Mouse (Mus musculus) hindbrain, postnatal 0 days (tissue): ENCODE data around the gene Tmem208. TPM values are rescaled to one million over a fixed set of nuclear protein-coding genes. Genes with fewer than 3 reads are reported as not detected.

ENCODE experiments used
- ATAC-seq: fragments of 200-750 bp; cut with Nextera tagmentation; 2 replicates; pipeline ENCODE4 v1.8.0; 2017; ENCODE audit warnings: mild to moderate bottlenecking, moderate TSS enrichment, moderate library complexity
- DNase-seq: peaks from one replicate; pipeline ENCODE4 v3.0.0-alpha.2; 2015; ENCODE audit warnings: low spot score
- H3K27ac ChIP-seq: fragments of 300-500 bp; sonication (generic); 2 replicates; pipeline ENCODE4 v1.5.1; 2014; ENCODE audit warnings: mild to moderate bottlenecking
- H3K27me3 ChIP-seq: fragments of 300-500 bp; sonication (generic); 2 replicates; pipeline ENCODE4 v1.6.1; 2014; ENCODE audit warnings: low read length, mixed read lengths; ENCODE audit not compliant: insufficient read depth
- H3K36me3 ChIP-seq: fragments of 300-500 bp; sonication (generic); 2 replicates; pipeline ENCODE4 v1.6.1; 2014; ENCODE audit warnings: low read length, mixed read lengths; ENCODE audit not compliant: insufficient read depth
- H3K4me1 ChIP-seq: fragments of 300-500 bp; sonication (generic); 2 replicates; pipeline ENCODE4 v1.6.1; 2014; ENCODE audit warnings: antibody characterized with exemption, low read length, mixed read lengths; ENCODE audit not compliant: insufficient read depth
- H3K4me2 ChIP-seq: fragments of 300-500 bp; sonication (generic); 2 replicates; pipeline ENCODE4 v1.6.1; 2014; ENCODE audit warnings: low read depth, mild to moderate bottlenecking, low read length, moderate library complexity, mixed read lengths
- H3K4me3 ChIP-seq: fragments of 300-500 bp; sonication (generic); 2 replicates; pipeline ENCODE4 v1.5.1; 2014; ENCODE audit warnings: low read length
- H3K9ac ChIP-seq: fragments of 300-500 bp; sonication (generic); replicated peaks from 2 replicates; pipeline ENCODE4 v1.6.1; 2014; ENCODE audit warnings: mild to moderate bottlenecking, low read length, moderate library complexity, mixed read lengths
- H3K9me3 ChIP-seq: fragments of 300-500 bp; sonication (generic); 2 replicates; pipeline ENCODE4 v1.6.1; 2016; ENCODE audit warnings: low read length, mixed read lengths
- CTCF ChIP-seq: IDR thresholded peaks from 2 replicates; pipeline ENCODE4 v1.5.1; 2016; ENCODE audit warnings: antibody characterized with exemption, control low read depth, low read depth
- WGBS: fragments of 180-500 bp; shearing (Covaris S2); extraction: QIAGEN DNeasy Blood & Tissue Kit; methylation state at CpG from one replicate; pipeline ENCODE4 v1.1.7; 2014; 5-methylcytosine and 5-hydroxymethylcytosine counted together
- polyA plus RNA-seq: library from polyadenylated mRNA; unstranded; fragments of >200 nt; fragmentation: Nextera tagmentation; extraction: Ambion mirVana; gene quantifications from 2 replicates; pipeline ENCODE4 v1.2.1, GENCODE M21; 2015
- total RNA-seq: library from RNA; depleted of rRNA; stranded (reverse); fragments of >200 nt; gene quantifications from 2 replicates; pipeline ENCODE4 v1.2.3, GENCODE M21; 2014

Tmem208 gene
- total and polyA plus RNA-seq, 2 experiments from 2014 or later: 101 to 138 TPM

DNA sequence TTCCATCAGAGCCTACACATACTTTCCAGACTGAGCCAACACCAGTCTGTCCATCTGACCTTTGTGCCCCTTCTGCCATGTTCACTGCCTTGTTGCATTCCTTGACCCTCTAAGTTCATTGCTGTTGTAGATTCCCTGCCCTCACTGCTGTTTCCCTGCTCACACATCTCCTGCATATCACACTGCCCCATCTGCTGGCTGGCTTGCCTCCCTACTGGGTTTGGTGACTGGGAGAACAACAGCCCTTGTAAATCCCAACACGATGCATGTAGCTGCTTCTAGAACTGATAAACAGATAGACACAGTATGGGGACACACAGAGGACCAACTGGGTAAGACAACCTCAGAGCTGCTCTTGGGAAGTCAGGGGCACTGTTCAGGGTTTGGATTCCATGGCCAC is 14.4 kb upstream of the Tmem208 start:
- Histone ChIP-seq H3K4me3 (no peak overlapping the region), H3K4me1 (no peaks in the 10 kb centered on the region), H3K9me3 (no peaks in the 10 kb centered on the region), H3K9ac (no peak overlapping the region), H3K36me3 (peaks cover 65% of the 10 kb centered on the region), H3K27me3 (no peaks in the 10 kb centered on the region), H3K27ac (no peak overlapping the region), H3K4me2 (no peak overlapping the region)
- no peak for ATAC-seq
- peak; percentile 31; the same call in 1 of the 2 replicates for TF ChIP-seq CTCF
- 94% methylated on average over 1 of the region's 1 CpGs for WGBS
- no peak for DNase-seq

DNA sequence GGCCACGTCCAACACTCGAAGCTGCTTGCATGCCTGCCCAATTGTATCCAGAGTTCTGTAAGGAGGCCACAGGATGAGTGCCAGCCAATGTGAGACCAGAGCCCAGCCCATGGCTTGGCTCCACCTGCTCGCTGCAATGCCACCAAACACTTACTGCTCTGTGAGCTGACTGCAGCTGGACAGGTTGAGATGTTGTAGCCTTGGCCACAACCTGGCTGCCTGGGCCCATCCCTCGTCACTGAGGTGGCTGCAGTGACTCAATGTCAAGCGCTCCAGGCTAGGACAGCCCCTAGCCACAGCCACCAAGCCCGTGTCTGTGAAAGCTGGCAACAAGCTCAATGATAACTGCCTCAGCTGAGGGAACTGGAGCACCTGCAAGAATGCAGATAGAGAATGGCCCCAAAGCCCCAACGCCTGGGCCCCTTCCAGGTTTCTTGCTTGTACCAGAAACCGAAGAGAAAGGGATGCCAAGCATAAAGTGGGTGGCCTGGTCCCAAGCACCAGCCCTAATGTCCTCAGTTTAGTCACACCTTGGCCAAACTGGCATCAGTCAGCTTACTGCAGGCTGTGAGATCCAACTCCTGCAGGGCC is 13.2 kb upstream of the Tmem208 start:
- 89% methylated on average over 8 of the region's 8 CpGs for WGBS
- ATAC-seq: no peak
- no peaks in the 10 kb centered on the region for H3K9me3 ChIP-seq
- H3K9ac ChIP-seq: no peak overlapping the region
- H3K27me3 ChIP-seq: no peaks in the 10 kb centered on the region
- no peak overlapping the region for H3K4me3 ChIP-seq
- no peaks in the 10 kb centered on the region for H3K4me1 ChIP-seq
- TF ChIP-seq CTCF: no peak
- H3K27ac ChIP-seq: no peak overlapping the region
- no peak for DNase-seq
- H3K4me2 ChIP-seq: no peak overlapping the region
- H3K36me3 ChIP-seq: peaks cover 60% of the 10 kb centered on the region

DNA sequence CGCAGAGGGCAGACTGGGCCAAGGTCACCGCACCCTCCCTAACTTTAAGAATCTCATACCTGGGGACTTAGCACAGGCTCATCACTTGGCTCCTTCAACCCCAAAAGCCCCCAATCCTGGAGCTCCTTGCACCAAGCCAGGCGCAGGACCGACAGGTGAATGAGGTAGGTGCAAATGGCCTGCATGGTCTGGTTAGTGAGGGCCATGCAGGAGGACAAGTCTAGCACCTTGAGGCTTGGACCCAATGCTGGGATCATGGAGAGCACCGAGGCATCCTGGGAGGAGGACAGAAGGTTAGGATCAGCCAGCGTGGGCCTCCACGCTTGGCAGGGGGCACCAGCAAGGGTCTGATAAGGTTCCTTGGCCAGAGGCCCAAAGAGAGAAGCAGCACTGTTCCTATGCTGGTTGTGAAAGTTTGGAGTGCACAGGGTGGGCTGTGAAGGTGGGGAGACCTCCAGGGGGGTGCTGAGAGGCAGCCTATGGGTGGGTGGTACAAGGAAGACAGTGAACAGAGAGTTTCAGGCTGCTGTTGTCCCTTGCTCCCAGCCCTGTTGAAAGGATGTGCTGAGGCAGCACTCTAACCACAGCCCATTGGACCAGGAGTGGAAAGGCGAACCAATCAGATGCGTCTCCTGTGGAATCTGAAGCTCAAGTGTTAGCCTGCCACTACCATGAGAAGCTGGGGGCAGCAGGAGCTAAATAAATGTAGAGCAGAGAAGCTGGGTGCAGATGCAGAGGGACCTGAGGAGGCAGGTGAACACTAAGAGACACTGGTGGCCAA is 12.3 kb upstream of the Tmem208 start:
- Histone ChIP-seq H3K9ac (no peak overlapping the region), H3K36me3 (peaks cover 56% of the 10 kb centered on the region), H3K27ac (no peak overlapping the region), H3K4me1 (no peaks in the 10 kb centered on the region), H3K9me3 (no peaks in the 10 kb centered on the region), H3K27me3 (no peaks in the 10 kb centered on the region), H3K4me3 (no peak overlapping the region), H3K4me2 (no peak overlapping the region)
- WGBS: 83% methylated on average over 9 of the region's 9 CpGs
- TF ChIP-seq CTCF: no peak
- ATAC-seq (no peak), DNase-seq (no peak)

DNA sequence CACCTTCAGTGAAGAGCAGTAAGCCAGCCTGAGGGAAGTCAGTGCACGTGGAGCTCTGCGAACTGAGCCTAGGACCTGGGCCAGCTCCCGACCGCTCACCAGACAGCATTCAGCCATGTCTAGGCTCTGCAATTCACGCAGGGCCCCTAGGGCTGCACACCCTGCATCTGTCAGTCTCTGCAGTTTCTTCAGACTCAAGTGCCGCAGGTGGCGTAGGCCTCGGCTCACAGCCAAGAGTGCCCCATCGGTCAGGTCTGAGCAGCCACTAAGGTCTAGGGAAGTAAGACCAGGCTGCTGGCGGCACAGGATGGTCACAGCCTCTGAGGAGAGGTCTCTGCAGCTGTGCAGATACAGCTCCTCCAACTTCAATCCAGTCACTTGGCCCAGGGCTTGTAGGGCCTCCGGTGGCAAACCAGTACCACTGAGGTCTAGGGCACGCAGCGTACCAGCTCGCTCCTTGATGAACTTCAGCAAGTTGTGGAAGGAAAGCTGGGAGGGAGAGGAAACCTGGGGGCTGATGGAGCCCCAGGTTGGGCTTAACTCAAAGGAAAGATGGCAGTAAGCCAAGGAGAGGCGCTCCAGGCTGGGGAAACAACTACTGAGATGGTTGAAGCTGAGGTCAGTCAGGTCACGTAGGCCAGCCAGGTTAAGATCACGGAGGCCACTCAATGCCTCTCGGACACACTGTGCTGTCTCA is 10.9 kb upstream of the Tmem208 start:
- Histone ChIP-seq H3K9ac (no peak overlapping the region), H3K9me3 (no peaks in the 10 kb centered on the region), H3K4me3 (no peak overlapping the region), H3K27ac (no peak overlapping the region), H3K4me2 (no peak overlapping the region), H3K4me1 (no peaks in the 10 kb centered on the region), H3K27me3 (no peaks in the 10 kb centered on the region), H3K36me3 (peaks cover 62% of the 10 kb centered on the region)
- 88% methylated on average over 18 of the region's 18 CpGs for WGBS
- DNase-seq: no peak
- no peak for ATAC-seq
- TF ChIP-seq CTCF: no peak

DNA sequence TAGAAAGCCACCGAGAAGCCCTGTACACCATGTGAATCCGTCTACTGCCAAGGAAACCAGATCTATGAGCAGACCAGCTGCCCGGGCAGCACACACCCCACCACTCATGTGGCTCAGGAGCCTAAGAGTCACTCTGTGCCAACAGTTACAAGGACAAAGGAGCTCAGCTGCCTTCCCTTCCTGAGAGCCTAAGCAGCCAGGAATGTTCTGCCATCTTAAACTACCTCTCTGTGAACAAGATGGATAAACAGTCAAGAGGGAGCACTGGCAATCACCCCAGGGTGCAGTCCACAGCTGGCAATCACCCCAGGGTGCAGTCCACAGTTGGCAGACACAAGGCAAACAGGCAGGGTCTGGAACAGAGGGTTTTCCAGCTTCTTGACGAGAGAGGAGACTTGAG is 8.2 kb upstream of the Tmem208 start:
- Histone ChIP-seq H3K27ac (peak overlapping the region; percentile 20; the same call in 1 of the 2 replicates), H3K36me3 (peaks cover 51% of the 10 kb centered on the region), H3K4me1 (no peaks in the 10 kb centered on the region), H3K27me3 (no peaks in the 10 kb centered on the region), H3K4me3 (no peak overlapping the region), H3K4me2 (no peak overlapping the region), H3K9ac (no peak overlapping the region), H3K9me3 (no peaks in the 10 kb centered on the region)
- peak; percentile 27 for DNase-seq
- TF ChIP-seq CTCF: no peak
- peak; percentile 58; the same call in 1 of the 2 replicates for ATAC-seq
- WGBS: 62% methylated on average over 4 of the region's 4 CpGs

DNA sequence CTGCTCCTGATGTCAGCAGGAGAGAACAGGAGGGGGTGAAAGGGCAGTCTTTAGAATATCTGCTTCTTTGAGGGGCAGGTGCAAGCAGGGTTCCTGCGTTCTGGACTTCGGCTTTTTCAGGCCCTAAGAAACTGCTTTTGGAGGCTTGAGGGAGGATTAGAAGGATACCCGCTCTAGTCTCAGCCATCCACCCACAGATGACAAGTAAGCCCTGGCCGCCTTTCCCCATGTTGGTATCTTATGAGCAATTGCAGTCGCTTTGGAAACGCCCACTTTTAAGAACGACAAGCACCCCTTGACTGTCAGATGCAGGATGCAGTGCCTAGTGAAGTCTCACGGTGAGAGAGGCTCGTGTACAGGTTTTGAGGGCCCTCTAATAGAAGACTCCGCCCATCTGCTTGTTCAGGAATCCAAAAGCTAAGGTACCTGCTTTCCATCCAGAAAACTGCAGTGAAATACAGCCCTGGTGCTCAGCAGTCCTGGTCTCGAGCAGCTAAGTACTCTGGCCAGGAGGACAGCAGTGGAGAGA is 7.4 kb upstream of the Tmem208 start:
- no peak overlapping the region for H3K4me2 ChIP-seq
- no peak overlapping the region for H3K9ac ChIP-seq
- DNase-seq (no peak), ATAC-seq (no peak)
- H3K4me3 ChIP-seq: no peak overlapping the region
- 83% methylated on average over 11 of the region's 11 CpGs for WGBS
- H3K36me3 ChIP-seq: peaks cover 47% of the 10 kb centered on the region
- H3K9me3 ChIP-seq: no peaks in the 10 kb centered on the region
- no peaks in the 10 kb centered on the region for H3K27me3 ChIP-seq
- no peak for TF ChIP-seq CTCF
- H3K27ac ChIP-seq: peak overlapping the region; percentile 20; the same call in 1 of the 2 replicates
- H3K4me1 ChIP-seq: no peaks in the 10 kb centered on the region
